Mouse (Mus musculus): Measurements from ENCODE around the gene Socs3.

DNA sequence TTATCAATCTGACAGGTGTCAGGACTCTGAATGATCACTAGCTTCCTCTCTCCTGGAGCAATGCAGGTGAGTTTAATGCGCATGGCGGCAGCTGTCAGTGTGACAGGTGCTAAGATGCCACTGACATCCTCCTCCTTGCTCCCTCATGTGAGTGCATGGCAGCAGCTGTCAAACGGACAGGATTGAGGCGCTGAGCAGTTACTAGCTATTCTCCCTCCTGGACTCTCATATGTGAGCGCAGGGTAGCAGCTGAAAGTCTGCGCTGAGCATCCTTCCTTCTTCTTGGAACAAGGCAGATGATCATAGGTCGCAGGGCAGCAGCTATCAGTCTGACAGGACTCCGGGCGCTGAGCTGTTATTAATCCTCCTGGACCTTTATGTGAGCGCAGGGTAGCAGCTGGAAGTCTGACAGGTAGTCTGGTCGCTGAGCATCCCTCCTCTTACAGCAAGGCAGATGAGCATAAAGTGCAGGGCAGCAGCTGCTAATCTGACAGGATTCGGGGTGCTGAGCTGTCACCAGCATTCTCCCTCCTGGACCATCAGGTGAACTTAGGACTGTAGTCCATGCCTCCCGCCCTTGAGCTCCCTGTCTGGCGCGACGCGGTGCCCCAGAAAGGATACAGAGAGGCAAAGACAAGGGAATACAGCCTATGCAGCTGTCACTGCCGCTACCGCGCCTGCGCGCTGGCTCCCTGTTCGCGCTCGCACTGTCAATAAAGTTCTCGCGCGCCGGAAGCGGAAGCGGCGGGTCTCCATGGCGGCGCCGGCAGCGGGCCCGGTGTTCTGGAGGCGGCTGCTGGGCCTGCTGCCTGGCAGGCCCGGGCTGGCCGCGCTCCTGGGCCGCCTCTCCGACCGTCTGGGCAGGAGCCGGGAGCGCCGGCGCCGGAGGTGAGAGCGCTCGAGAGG, 16.5 kb upstream of the Socs3 start, which contains the start of gene Pgs1:
- no peak for TF ChIP-seq CTCF (IDR thresholded peaks at IDR 0.05; ENCODE audit: control insufficient read depth, insufficient read depth, insufficient replicate concordance, low read depth, low read length)
- peak; percentile 66 for TF ChIP-seq POLR2A (IDR thresholded peaks at IDR 0.05; ENCODE audit: control insufficient read depth, low read depth, low read length)
